Mouse (Mus musculus) cortical plate, adult 2 months (tissue): Measurements from ENCODE around the gene Ninj1. TPM values are rescaled to one million over a fixed set of nuclear protein-coding genes. Genes with fewer than 3 reads are reported as not detected.

Experiments used
- H3K27ac ChIP-seq: fragments of 200-500 bp; 2 replicates; pipeline ENCODE4 v1.5.1; 2012; ENCODE audit warnings: low read length, control low read depth, inconsistent platforms; ENCODE audit not compliant: insufficient read depth
- H3K4me1 ChIP-seq: fragments of 200-500 bp; 2 replicates; pipeline ENCODE4 v1.6.1; 2011; ENCODE audit warnings: low read length; ENCODE audit not compliant: control insufficient read depth, insufficient read depth
- H3K4me3 ChIP-seq: fragments of 200-500 bp; 2 replicates; pipeline ENCODE4 v1.5.1; 2011; ENCODE audit warnings: mild to moderate bottlenecking, low read length, control low read depth; ENCODE audit not compliant: insufficient read depth
- CTCF ChIP-seq: fragments of 200-500 bp; IDR thresholded peaks from 2 replicates; pipeline ENCODE4 v1.5.1; 2011; ENCODE audit warnings: mild to moderate bottlenecking, control low read depth, low read length; ENCODE audit not compliant: insufficient read depth; ENCODE audit errors: extremely low read depth
- POLR2A ChIP-seq: fragments of 200-500 bp; IDR thresholded peaks from 2 replicates; pipeline ENCODE4 v1.6.1; 2011; ENCODE audit warnings: mild to moderate bottlenecking, low read length, control low read depth; ENCODE audit not compliant: insufficient read depth; ENCODE audit errors: extremely low read depth
- polyA plus RNA-seq: library from polyadenylated mRNA; depleted of rRNA; stranded (reverse); fragments of >200 nt; gene quantifications from 2 replicates; pipeline ENCODE4 v1.2.3, GENCODE M21; 2012; rRNA removed

Gene Ninj1
- polyA plus RNA-seq: 50.2 and 55.1 TPM in 2 replicates

GRCm38 (mm10) chr13:49187288-49188218, at the start of gene Ninj1:
Gene Ninj1, plus strand, starts transcription at chr13:49187485.
- peak within 1 kb of the TSS; percentile 91 for H3K27ac ChIP-seq
- peak; percentile 45 for TF ChIP-seq POLR2A
- no peak for TF ChIP-seq CTCF
- peak within 1 kb of the TSS; percentile 40 for H3K4me3 ChIP-seq
- H3K4me1 ChIP-seq: peaks cover 4% of the 10 kb centered on the region; the same call in 1 of the 2 replicates

- TF ChIP-seq POLR2A (no peak), CTCF (no peak)
- H3K4me3 ChIP-seq: no peak overlapping the region
- no peak overlapping the region for H3K27ac ChIP-seq
- H3K4me1 ChIP-seq: peaks cover 8% of the 10 kb centered on the region; the same call in 1 of the 2 replicates
Measured at GRCm38 (mm10) chr13:49140567-49140966, 46.7 kb upstream of the Ninj1 start.

- H3K4me1 ChIP-seq: peaks cover 8% of the 10 kb centered on the region; the same call in 1 of the 2 replicates
- TF ChIP-seq CTCF: no peak
- TF ChIP-seq POLR2A: no peak
- H3K27ac ChIP-seq: no peak overlapping the region
- no peak overlapping the region for H3K4me3 ChIP-seq
Measured at GRCm38 (mm10) chr13:49142396-49142795, 44.9 kb upstream of the Ninj1 start.

GRCm38 (mm10) chr13:49143323-49143722, 44.0 kb upstream of the Ninj1 start:
- no peak overlapping the region for H3K27ac ChIP-seq
- no peak overlapping the region for H3K4me3 ChIP-seq
- TF ChIP-seq CTCF (no peak), POLR2A (no peak)
- H3K4me1 ChIP-seq: peaks cover 8% of the 10 kb centered on the region; the same call in 1 of the 2 replicates

- TF ChIP-seq CTCF: no peak
- TF ChIP-seq POLR2A: 0 out of 2 replicates have a peak, but pooled peaks have one; percentile 34
- Histone ChIP-seq H3K4me3 (peak overlapping the region; percentile 89; the same call in 1 of the 2 replicates), H3K27ac (no peak overlapping the region), H3K4me1 (peaks cover 8% of the 10 kb centered on the region; the same call in 1 of the 2 replicates)
Measured at GRCm38 (mm10) chr13:49144451-49144850, 42.8 kb upstream of the Ninj1 start.

GRCm38 (mm10) chr13:49145396-49145795, 41.9 kb upstream of the Ninj1 start:
- H3K27ac ChIP-seq: peak overlapping the region; percentile 30; the same call in 1 of the 2 replicates
- peaks cover 8% of the 10 kb centered on the region; the same call in 1 of the 2 replicates for H3K4me1 ChIP-seq
- H3K4me3 ChIP-seq: peak overlapping the region; percentile 89
- TF ChIP-seq POLR2A: no peak
- TF ChIP-seq CTCF: no peak

- Histone ChIP-seq H3K27ac (peak overlapping the region; percentile 30), H3K4me1 (peaks cover 6% of the 10 kb centered on the region; the same call in 1 of the 2 replicates), H3K4me3 (peak overlapping the region; percentile 89)
- TF ChIP-seq POLR2A: peak; percentile 32; the same call in 1 of the 2 replicates
- no peak for TF ChIP-seq CTCF
Measured at GRCm38 (mm10) chr13:49146040-49146697, 41.1 kb upstream of the Ninj1 start.

- TF ChIP-seq POLR2A (no peak), CTCF (no peak)
- Histone ChIP-seq H3K4me1 (peaks cover 6% of the 10 kb centered on the region; the same call in 1 of the 2 replicates), H3K4me3 (peak overlapping the region; percentile 89), H3K27ac (peak overlapping the region; percentile 30)
Measured at GRCm38 (mm10) chr13:49146698-49147006, 40.6 kb upstream of the Ninj1 start.
